Mouse (Mus musculus) limb, embryonic 14.5 days (tissue): ENCODE measurements around the gene Gm17387. TPM values are rescaled to one million over a fixed set of nuclear protein-coding genes. Genes with fewer than 3 reads are reported as not detected.
A peak's percentile ranks its signal among the peaks of the same experiment; 100 is the strongest.

Source experiments
- ATAC-seq: fragments of 200-750 bp; cut with Nextera tagmentation; 2 replicates; pipeline ENCODE4 v1.8.0; 2017; ENCODE audit warnings: low read depth, moderate number of reproducible peaks, moderate TSS enrichment; ENCODE audit not compliant: low FRiP score
- DNase-seq: peaks from one replicate; pipeline ENCODE4 v3.0.0-alpha.2; 2015; ENCODE audit warnings: low spot score
- H3K27ac ChIP-seq: fragments of 300-500 bp; sonication (generic); replicated peaks from 2 replicates; pipeline ENCODE4 v1.5.1; 2014; ENCODE audit warnings: low read depth, mild to moderate bottlenecking, low read length, moderate library complexity, mixed read lengths
- H3K27me3 ChIP-seq: fragments of 300-500 bp; sonication (generic); 2 replicates; pipeline ENCODE4 v1.6.1; 2014; ENCODE audit warnings: low read length, mixed read lengths; ENCODE audit not compliant: control insufficient read depth, insufficient read depth
- H3K36me3 ChIP-seq: fragments of 300-500 bp; sonication (generic); 2 replicates; pipeline ENCODE4 v1.6.1; 2014; ENCODE audit warnings: mild to moderate bottlenecking, low read length, moderate library complexity, mixed read lengths; ENCODE audit not compliant: control insufficient read depth, insufficient read depth
- H3K4me1 ChIP-seq: fragments of 300-500 bp; sonication (generic); 2 replicates; pipeline ENCODE4 v1.6.1; 2014; ENCODE audit warnings: antibody characterized with exemption, low read length, mixed read lengths; ENCODE audit not compliant: control insufficient read depth, insufficient read depth
- H3K4me2 ChIP-seq: fragments of 300-500 bp; sonication (generic); replicated peaks from 2 replicates; pipeline ENCODE4 v1.6.1; 2014; ENCODE audit warnings: low read depth, mild to moderate bottlenecking, low read length, moderate library complexity; ENCODE audit not compliant: severe bottlenecking
- H3K4me3 ChIP-seq: fragments of 300-500 bp; sonication (generic); replicated peaks from 2 replicates; pipeline ENCODE4 v1.5.1; 2014; ENCODE audit warnings: low read length
- H3K9ac ChIP-seq: fragments of 300-500 bp; sonication (generic); 2 replicates; pipeline ENCODE4 v1.6.1; 2014; ENCODE audit warnings: mild to moderate bottlenecking, low read depth, low read length, moderate library complexity; ENCODE audit not compliant: severe bottlenecking
- H3K9me3 ChIP-seq: fragments of 300-500 bp; sonication (generic); 2 replicates; pipeline ENCODE4 v1.6.1; 2016; ENCODE audit warnings: low read length; ENCODE audit not compliant: control insufficient read depth
- POLR2A ChIP-seq: fragments of 200-500 bp; IDR thresholded peaks from 2 replicates; pipeline ENCODE4 v1.8.0; 2012; ENCODE audit warnings: inconsistent platforms, mild to moderate bottlenecking, moderate library complexity, borderline replicate concordance; ENCODE audit not compliant: insufficient read depth, insufficient read length; ENCODE audit errors: extremely low read depth
- WGBS: fragments of 180-500 bp; shearing (Covaris S2); extraction: QIAGEN DNeasy Blood & Tissue Kit; methylation state at CpG from one replicate; pipeline ENCODE4 v1.1.7; 2014; 5-methylcytosine and 5-hydroxymethylcytosine counted together
- polyA plus RNA-seq, 2 experiments: library from polyadenylated mRNA; depleted of rRNA in 1 of 2; stranded (reverse) in 1 of 2; unstranded in 1 of 2; fragments of >200 nt; fragmentation: Nextera tagmentation in 1 of 2; extraction: Ambion mirVana in 1 of 2; gene quantifications; 2 replicates each; pipeline versions ENCODE4 v1.2.1 to v1.2.3; 2012 to 2014

Gene Gm17387
- polyA plus RNA-seq, 2 experiments = not detected

DNA sequence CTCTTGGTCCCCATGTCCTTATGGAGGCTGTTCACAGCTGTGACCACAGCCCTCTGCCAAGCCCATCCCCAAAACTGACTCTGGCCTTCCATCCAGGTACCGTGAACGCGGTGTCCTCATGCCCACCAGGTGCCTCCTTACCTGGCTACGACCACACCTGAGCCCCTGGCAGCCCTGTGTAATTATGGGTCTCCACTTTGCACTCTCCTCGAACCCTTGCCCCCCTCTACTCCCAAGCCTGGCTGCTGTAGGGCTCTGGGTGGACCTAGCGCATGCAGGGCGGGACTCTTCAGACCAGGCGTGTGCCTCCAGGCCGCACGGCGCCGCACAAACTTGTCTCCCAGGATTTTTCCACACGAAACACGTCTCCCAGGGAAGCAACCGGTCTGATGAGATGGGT lies 48.9 kb downstream of the Gm17387 start, which contains the start of gene Pkp3:
TSS of gene Pkp3 (plus strand) at position 378 of the 400 bp plus-strand sequence.
- Histone ChIP-seq H3K36me3 (no peaks in the 10 kb centered on the region), H3K4me2 (no peak within 1 kb of the TSS), H3K4me1 (no peaks in the 10 kb centered on the region), H3K9ac (no peak within 1 kb of the TSS), H3K4me3 (no peak within 1 kb of the TSS), H3K27me3 (no peaks in the 10 kb centered on the region), H3K9me3 (no peaks in the 10 kb centered on the region), H3K27ac (no peak within 1 kb of the TSS)
- 80% methylated on average over 15 of the region's 15 CpGs for whole genome bisulfite sequencing
- DNase-seq = no peak
- ATAC-seq = no peak
- no peak for TF ChIP-seq POLR2A

DNA sequence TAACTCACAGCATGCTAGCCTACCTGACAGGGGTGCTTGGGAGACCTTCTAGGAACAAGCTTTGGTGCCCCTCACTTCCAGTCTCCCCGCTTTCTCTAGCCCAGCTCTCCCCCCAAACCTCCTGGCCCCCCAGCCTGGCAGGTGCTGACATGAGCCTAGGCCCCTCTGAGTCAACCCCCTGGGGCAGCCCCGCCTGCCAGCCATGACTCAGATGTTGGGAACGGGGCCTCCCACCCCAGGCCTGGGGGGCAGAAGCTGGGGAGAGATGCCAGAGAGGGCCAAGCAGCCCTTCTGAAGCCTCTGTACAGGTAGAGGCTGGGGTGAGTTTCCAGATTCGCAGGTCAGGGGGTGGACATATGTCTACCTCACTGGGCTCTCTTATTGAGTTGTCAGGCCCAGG lies 49.9 kb downstream of the Gm17387 start:
- no peak for TF ChIP-seq POLR2A
- no peaks in the 10 kb centered on the region for H3K9me3 ChIP-seq
- no peaks in the 10 kb centered on the region for H3K27me3 ChIP-seq
- peak; percentile 31; the same call in 1 of the 2 replicates for ATAC-seq
- no peak overlapping the region for H3K9ac ChIP-seq
- no peaks in the 10 kb centered on the region for H3K4me1 ChIP-seq
- 72% methylated on average over 4 of the region's 4 CpGs for WGBS
- H3K36me3 ChIP-seq = no peaks in the 10 kb centered on the region
- H3K27ac ChIP-seq = no peak overlapping the region
- DNase-seq = no peak
- no peak overlapping the region for H3K4me2 ChIP-seq
- H3K4me3 ChIP-seq = no peak overlapping the region

Other genes starting within 250 kb of the Gm17387 start
Only the 30 nearest of the 32 such genes appear.
- 0.83 and 0.93 TPM in 2 replicates for gene Zfp941, start 207.0 kb upstream of the Gm17387 start, polyA plus RNA-seq (2012; rRNA removed)
- gene Zfp941, start 207.0 kb upstream of the Gm17387 start, polyA plus RNA-seq (2014; fragmentation: Nextera tagmentation; extraction: Ambion mirVana) = 1.3 and 1.5 TPM in 2 replicates
- 1.2 and 2.5 TPM in 2 replicates for gene Urah, start 194.1 kb upstream of the Gm17387 start, polyA plus RNA-seq (2012; rRNA removed)
- gene Urah, start 194.1 kb upstream of the Gm17387 start, polyA plus RNA-seq (2014; fragmentation: Nextera tagmentation; extraction: Ambion mirVana) = 6.2 and 9.0 TPM in 2 replicates
- not detected in 2 replicates for gene Scgb1c1, start 183.6 kb upstream of the Gm17387 start, polyA plus RNA-seq (2012; rRNA removed)
- gene Scgb1c1, start 183.6 kb upstream of the Gm17387 start, polyA plus RNA-seq (2014; fragmentation: Nextera tagmentation; extraction: Ambion mirVana) = not detected in 2 replicates
- 0.04 TPM in 2 replicates for gene Odf3, start 181.3 kb upstream of the Gm17387 start, polyA plus RNA-seq (2012; rRNA removed)
- not detected in 2 replicates for gene Odf3, start 181.3 kb upstream of the Gm17387 start, polyA plus RNA-seq (2014; fragmentation: Nextera tagmentation; extraction: Ambion mirVana)
- gene Gm45785, start 172.8 kb upstream of the Gm17387 start, polyA plus RNA-seq (2012; rRNA removed) = 0.12 TPM in 1 of 2 replicates, not detected in the other
- not detected in 2 replicates for gene Gm45785, start 172.8 kb upstream of the Gm17387 start, polyA plus RNA-seq (2014; fragmentation: Nextera tagmentation; extraction: Ambion mirVana)
- gene Ric8a, start 172.2 kb upstream of the Gm17387 start, polyA plus RNA-seq (2012; rRNA removed) = 70.3 and 82.0 TPM in 2 replicates
- 74.0 and 78.9 TPM in 2 replicates for gene Ric8a, start 172.2 kb upstream of the Gm17387 start, polyA plus RNA-seq (2014; fragmentation: Nextera tagmentation; extraction: Ambion mirVana)
- gene Bet1l, start 171.6 kb upstream of the Gm17387 start, polyA plus RNA-seq (2012; rRNA removed) = 45.0 and 48.2 TPM in 2 replicates
- 75.1 and 92.8 TPM in 2 replicates for gene Bet1l, start 171.6 kb upstream of the Gm17387 start, polyA plus RNA-seq (2014; fragmentation: Nextera tagmentation; extraction: Ambion mirVana)
- 98.9 and 113 TPM in 2 replicates for gene Psmd13, start 147.2 kb upstream of the Gm17387 start, polyA plus RNA-seq (2012; rRNA removed)
- 133 TPM in 2 replicates for gene Psmd13, start 147.2 kb upstream of the Gm17387 start, polyA plus RNA-seq (2014; fragmentation: Nextera tagmentation; extraction: Ambion mirVana)
- 28.3 and 33.1 TPM in 2 replicates for gene Sirt3, start 146.8 kb upstream of the Gm17387 start, polyA plus RNA-seq (2012; rRNA removed)
- gene Sirt3, start 146.8 kb upstream of the Gm17387 start, polyA plus RNA-seq (2014; fragmentation: Nextera tagmentation; extraction: Ambion mirVana) = 20.1 and 22.3 TPM in 2 replicates
- gene Cox8b, start 128.7 kb upstream of the Gm17387 start, polyA plus RNA-seq (2012; rRNA removed) = 14.2 and 14.5 TPM in 2 replicates
- 17.2 and 32.5 TPM in 2 replicates for gene Cox8b, start 128.7 kb upstream of the Gm17387 start, polyA plus RNA-seq (2014; fragmentation: Nextera tagmentation; extraction: Ambion mirVana)
- 0.05 TPM in 2 replicates for gene Nlrp6, start 108.2 kb upstream of the Gm17387 start, polyA plus RNA-seq (2012; rRNA removed)
- 0.08 TPM in 1 of 2 replicates, not detected in the other for gene Nlrp6, start 108.2 kb upstream of the Gm17387 start, polyA plus RNA-seq (2014; fragmentation: Nextera tagmentation; extraction: Ambion mirVana)
- 52.8 and 68.8 TPM in 2 replicates for gene Pgghg, start 87.7 kb upstream of the Gm17387 start, polyA plus RNA-seq (2012; rRNA removed)
- 26.7 and 31.3 TPM in 2 replicates for gene Pgghg, start 87.7 kb upstream of the Gm17387 start, polyA plus RNA-seq (2014; fragmentation: Nextera tagmentation; extraction: Ambion mirVana)
- 30.9 and 34.4 TPM in 2 replicates for gene Ifitm5, start 78.8 kb upstream of the Gm17387 start, polyA plus RNA-seq (2012; rRNA removed)
- gene Ifitm5, start 78.8 kb upstream of the Gm17387 start, polyA plus RNA-seq (2014; fragmentation: Nextera tagmentation; extraction: Ambion mirVana) = 32.3 and 44.3 TPM in 2 replicates
- gene Gm45717, start 73.2 kb upstream of the Gm17387 start, polyA plus RNA-seq (2012; rRNA removed) = not detected in 2 replicates
- not detected in 2 replicates for gene Gm45717, start 73.2 kb upstream of the Gm17387 start, polyA plus RNA-seq (2014; fragmentation: Nextera tagmentation; extraction: Ambion mirVana)
- 1,234 and 1,466 TPM in 2 replicates for gene Ifitm2, start 73.1 kb upstream of the Gm17387 start, polyA plus RNA-seq (2012; rRNA removed)
- gene Ifitm2, start 73.1 kb upstream of the Gm17387 start, polyA plus RNA-seq (2014; fragmentation: Nextera tagmentation; extraction: Ambion mirVana) = 1,822 and 1,827 TPM in 2 replicates
- 68.1 and 115 TPM in 2 replicates for gene Ifitm1, start 61.9 kb upstream of the Gm17387 start, polyA plus RNA-seq (2012; rRNA removed)
- 55.4 and 66.7 TPM in 2 replicates for gene Ifitm1, start 61.9 kb upstream of the Gm17387 start, polyA plus RNA-seq (2014; fragmentation: Nextera tagmentation; extraction: Ambion mirVana)
- 85.6 and 91.3 TPM in 2 replicates for gene Ifitm3, start 18.4 kb upstream of the Gm17387 start, polyA plus RNA-seq (2012; rRNA removed)
- 184 and 201 TPM in 2 replicates for gene Ifitm3, start 18.4 kb upstream of the Gm17387 start, polyA plus RNA-seq (2014; fragmentation: Nextera tagmentation; extraction: Ambion mirVana)
- gene Ifitm6, start 11.2 kb upstream of the Gm17387 start, polyA plus RNA-seq (2012; rRNA removed) = 1.3 and 1.8 TPM in 2 replicates
- gene Ifitm6, start 11.2 kb upstream of the Gm17387 start, polyA plus RNA-seq (2014; fragmentation: Nextera tagmentation; extraction: Ambion mirVana) = 1.2 and 1.7 TPM in 2 replicates
- 46.5 and 53.7 TPM in 2 replicates for gene B4galnt4, start 32.0 kb downstream of the Gm17387 start, polyA plus RNA-seq (2012; rRNA removed)
- 12.3 and 17.1 TPM in 2 replicates for gene B4galnt4, start 32.0 kb downstream of the Gm17387 start, polyA plus RNA-seq (2014; fragmentation: Nextera tagmentation; extraction: Ambion mirVana)
- 37.6 and 38.8 TPM in 2 replicates for gene Pkp3, start 49.1 kb downstream of the Gm17387 start, polyA plus RNA-seq (2012; rRNA removed)
- 62.4 and 65.9 TPM in 2 replicates for gene Pkp3, start 49.1 kb downstream of the Gm17387 start, polyA plus RNA-seq (2014; fragmentation: Nextera tagmentation; extraction: Ambion mirVana)
- gene Sigirr, start 71.4 kb downstream of the Gm17387 start, polyA plus RNA-seq (2012; rRNA removed) = 2.5 and 3.1 TPM in 2 replicates
- 2.7 and 4.0 TPM in 2 replicates for gene Sigirr, start 71.4 kb downstream of the Gm17387 start, polyA plus RNA-seq (2014; fragmentation: Nextera tagmentation; extraction: Ambion mirVana)
- gene Ano9, start 88.7 kb downstream of the Gm17387 start, polyA plus RNA-seq (2012; rRNA removed) = 6.3 and 8.0 TPM in 2 replicates
- gene Ano9, start 88.7 kb downstream of the Gm17387 start, polyA plus RNA-seq (2014; fragmentation: Nextera tagmentation; extraction: Ambion mirVana) = 3.6 and 4.3 TPM in 2 replicates
- gene Ptdss2, start 93.3 kb downstream of the Gm17387 start, polyA plus RNA-seq (2012; rRNA removed) = 49.2 and 61.0 TPM in 2 replicates
- 67.8 and 68.6 TPM in 2 replicates for gene Ptdss2, start 93.3 kb downstream of the Gm17387 start, polyA plus RNA-seq (2014; fragmentation: Nextera tagmentation; extraction: Ambion mirVana)
- gene Rnh1, start 143.7 kb downstream of the Gm17387 start, polyA plus RNA-seq (2012; rRNA removed) = 92.3 and 105 TPM in 2 replicates
- gene Rnh1, start 143.7 kb downstream of the Gm17387 start, polyA plus RNA-seq (2014; fragmentation: Nextera tagmentation; extraction: Ambion mirVana) = 190 and 216 TPM in 2 replicates
- 111 and 112 TPM in 2 replicates for gene Hras, start 164.9 kb downstream of the Gm17387 start, polyA plus RNA-seq (2012; rRNA removed)
- gene Hras, start 164.9 kb downstream of the Gm17387 start, polyA plus RNA-seq (2014; fragmentation: Nextera tagmentation; extraction: Ambion mirVana) = 136 and 143 TPM in 2 replicates
- 14.8 and 17.8 TPM in 2 replicates for gene Lrrc56, start 165.0 kb downstream of the Gm17387 start, polyA plus RNA-seq (2012; rRNA removed)
- gene Lrrc56, start 165.0 kb downstream of the Gm17387 start, polyA plus RNA-seq (2014; fragmentation: Nextera tagmentation; extraction: Ambion mirVana) = 5.8 and 8.3 TPM in 2 replicates
- 6.6 and 6.9 TPM in 2 replicates for gene Lmntd2, start 184.9 kb downstream of the Gm17387 start, polyA plus RNA-seq (2012; rRNA removed)
- 0.95 and 1.7 TPM in 2 replicates for gene Lmntd2, start 184.9 kb downstream of the Gm17387 start, polyA plus RNA-seq (2014; fragmentation: Nextera tagmentation; extraction: Ambion mirVana)
- 40.0 and 44.8 TPM in 2 replicates for gene Rassf7, start 186.7 kb downstream of the Gm17387 start, polyA plus RNA-seq (2012; rRNA removed)
- 30.9 and 31.7 TPM in 2 replicates for gene Rassf7, start 186.7 kb downstream of the Gm17387 start, polyA plus RNA-seq (2014; fragmentation: Nextera tagmentation; extraction: Ambion mirVana)
- 37.6 and 42.6 TPM in 2 replicates for gene Phrf1, start 199.7 kb downstream of the Gm17387 start, polyA plus RNA-seq (2012; rRNA removed)
- gene Phrf1, start 199.7 kb downstream of the Gm17387 start, polyA plus RNA-seq (2014; fragmentation: Nextera tagmentation; extraction: Ambion mirVana) = 65.9 and 72.7 TPM in 2 replicates
- gene Irf7, start 237.3 kb downstream of the Gm17387 start, polyA plus RNA-seq (2012; rRNA removed) = 3.2 and 4.6 TPM in 2 replicates
- gene Irf7, start 237.3 kb downstream of the Gm17387 start, polyA plus RNA-seq (2014; fragmentation: Nextera tagmentation; extraction: Ambion mirVana) = 2.1 TPM in 2 replicates